Mouse (Mus musculus) neural tube, embryonic 14.5 days (tissue): ENCODE data around the gene Gm45261. TPM values are rescaled to one million over a fixed set of nuclear protein-coding genes. Genes with fewer than 3 reads are reported as not detected.

ENCODE experiments used
- ATAC-seq: fragments of 200-750 bp; cut with Nextera tagmentation; 2 replicates; pipeline ENCODE4 v1.8.0; 2017; ENCODE audit warnings: low read depth, mild to moderate bottlenecking, moderate TSS enrichment, moderate library complexity
- H3K27ac ChIP-seq: fragments of 300-500 bp; sonication (generic); 2 replicates; pipeline ENCODE4 v1.5.1; 2014; ENCODE audit warnings: low read depth, mild to moderate bottlenecking, control low read depth, low read length, moderate library complexity, mixed read lengths
- H3K27me3 ChIP-seq: fragments of 300-500 bp; sonication (generic); 2 replicates; pipeline ENCODE4 v1.6.1; 2014; ENCODE audit warnings: low read length; ENCODE audit not compliant: control insufficient read depth, insufficient read depth
- H3K36me3 ChIP-seq: fragments of 300-500 bp; sonication (generic); 2 replicates; pipeline ENCODE4 v1.6.1; 2014; ENCODE audit warnings: low read length, mixed read lengths; ENCODE audit not compliant: control insufficient read depth, insufficient read depth
- H3K4me1 ChIP-seq: fragments of 300-500 bp; sonication (generic); 2 replicates; pipeline ENCODE4 v1.6.1; 2014; ENCODE audit warnings: low read length; ENCODE audit not compliant: control insufficient read depth, insufficient read depth
- H3K4me2 ChIP-seq: fragments of 300-500 bp; sonication (generic); 2 replicates; pipeline ENCODE4 v1.6.1; 2014; ENCODE audit warnings: mild to moderate bottlenecking, low read depth, low read length, control low read depth
- H3K4me3 ChIP-seq: fragments of 300-500 bp; sonication (generic); 2 replicates; pipeline ENCODE4 v1.5.1; 2014; ENCODE audit warnings: low read depth, low read length, control low read depth, mixed read lengths
- H3K9ac ChIP-seq: fragments of 300-500 bp; sonication (generic); replicated peaks from 2 replicates; pipeline ENCODE4 v1.6.1; 2014; ENCODE audit warnings: low read depth, mild to moderate bottlenecking, control low read depth, low read length, mixed read lengths
- H3K9me3 ChIP-seq: fragments of 300-500 bp; sonication (generic); 2 replicates; pipeline ENCODE4 v1.6.1; 2016; ENCODE audit warnings: low read length; ENCODE audit not compliant: control insufficient read depth
- WGBS: fragments of 180-500 bp; shearing (Covaris S2); extraction: QIAGEN DNeasy Blood & Tissue Kit; methylation state at CpG from one replicate; pipeline ENCODE4 v1.1.7; 2014; 5-methylcytosine and 5-hydroxymethylcytosine counted together
- polyA plus RNA-seq: library from polyadenylated mRNA; unstranded; fragments of >200 nt; fragmentation: Nextera tagmentation; extraction: Ambion mirVana; gene quantifications from 2 replicates; pipeline ENCODE4 v1.2.1, GENCODE M21; 2014

The Gm45261 gene
- polyA plus RNA-seq, 1 experiment from 2014 or later = not detected

GRCm38 (mm10) chr1:80424666-80425065 lies 36.6 kb downstream of the Gm45261 start:
- no peak for ATAC-seq
- Histone ChIP-seq H3K4me1 (no peaks in the 10 kb centered on the region), H3K4me2 (no peak overlapping the region), H3K36me3 (no peaks in the 10 kb centered on the region), H3K27me3 (no peaks in the 10 kb centered on the region), H3K9me3 (no peaks in the 10 kb centered on the region), H3K27ac (no peak overlapping the region), H3K9ac (no peak overlapping the region), H3K4me3 (no peak overlapping the region)
- WGBS = 57% methylated on average over 1 of the region's 1 CpGs

GRCm38 (mm10) chr1:80418321-80419045 lies 42.8 kb downstream of the Gm45261 start:
- 93% methylated on average over 12 of the region's 12 CpGs for WGBS
- Histone ChIP-seq H3K27ac (no peak overlapping the region), H3K4me2 (no peak overlapping the region), H3K4me3 (no peak overlapping the region), H3K9ac (no peak overlapping the region), H3K27me3 (no peaks in the 10 kb centered on the region), H3K4me1 (no peaks in the 10 kb centered on the region), H3K9me3 (no peaks in the 10 kb centered on the region), H3K36me3 (no peaks in the 10 kb centered on the region)
- no peak for ATAC-seq

DNA sequence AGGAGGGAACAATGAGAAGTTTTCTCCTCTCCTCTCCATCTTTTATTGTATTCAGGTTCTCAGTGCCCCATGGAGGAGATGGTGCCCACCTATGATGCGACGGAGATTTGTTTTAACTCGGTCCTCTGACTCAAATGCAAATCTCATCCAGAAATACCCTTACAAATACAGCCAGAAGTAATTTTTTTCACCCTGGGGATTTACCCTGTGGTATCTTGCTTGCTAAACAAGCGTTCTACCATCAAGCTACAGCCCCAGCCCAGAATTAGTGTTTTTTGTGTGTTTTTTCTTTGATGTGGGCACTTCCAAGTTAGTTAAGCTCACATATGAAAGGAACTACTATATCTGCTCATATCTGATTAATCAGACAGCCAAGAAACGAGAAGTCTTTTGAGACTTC lies 44.9 kb downstream of the Gm45261 start:
- Histone ChIP-seq H3K27me3 (no peaks in the 10 kb centered on the region), H3K9ac (no peak overlapping the region), H3K27ac (no peak overlapping the region), H3K36me3 (no peaks in the 10 kb centered on the region), H3K4me1 (no peaks in the 10 kb centered on the region), H3K9me3 (no peaks in the 10 kb centered on the region), H3K4me3 (no peak overlapping the region), H3K4me2 (no peak overlapping the region)
- no peak for ATAC-seq
- 86% methylated on average over 5 of the region's 5 CpGs for WGBS

GRCm38 (mm10) chr1:80412521-80412920 lies 48.7 kb downstream of the Gm45261 start:
- H3K4me3 ChIP-seq = no peak overlapping the region
- ATAC-seq = no peak
- H3K4me2 ChIP-seq = no peak overlapping the region
- H3K4me1 ChIP-seq = no peaks in the 10 kb centered on the region
- H3K27ac ChIP-seq = no peak overlapping the region
- no peak overlapping the region for H3K9ac ChIP-seq
- no peaks in the 10 kb centered on the region for H3K27me3 ChIP-seq
- H3K36me3 ChIP-seq = no peaks in the 10 kb centered on the region
- WGBS = 92% methylated on average over 2 of the region's 2 CpGs
- H3K9me3 ChIP-seq = no peaks in the 10 kb centered on the region

DNA sequence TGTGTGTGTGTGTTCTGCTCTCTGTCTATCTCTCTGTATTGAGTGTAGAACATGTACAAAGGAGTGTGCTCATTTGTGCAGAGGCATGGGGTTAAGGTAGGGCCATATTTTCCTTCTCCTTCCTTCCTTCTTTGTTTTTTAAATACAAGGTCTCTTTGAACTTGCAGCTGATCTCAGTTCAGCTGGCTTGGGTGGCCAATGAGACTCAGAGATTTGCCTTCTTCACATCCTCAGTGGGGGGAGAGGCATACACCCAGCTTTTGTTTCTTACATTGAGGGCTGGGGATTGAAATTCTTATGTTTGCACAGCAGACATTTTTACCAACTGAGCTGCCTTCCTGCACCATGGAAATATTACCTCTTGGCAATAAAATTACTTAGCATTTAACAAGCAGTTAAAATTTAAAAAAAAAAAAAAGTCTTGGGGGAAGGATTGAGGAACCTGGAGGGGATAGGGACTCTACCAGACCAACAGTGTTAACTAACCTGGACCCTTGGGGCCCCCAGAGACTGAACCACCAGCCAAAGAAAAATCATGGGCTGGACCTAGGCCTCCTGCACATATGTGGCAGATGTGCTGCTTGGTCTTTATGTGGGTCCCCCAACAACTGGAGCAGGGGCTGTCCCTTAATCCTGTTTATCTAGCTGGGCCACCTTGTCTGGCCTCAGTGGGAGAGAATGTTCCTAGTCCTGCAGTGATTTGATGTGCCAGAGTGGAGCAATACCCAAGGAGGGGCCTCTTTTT lies 50.8 kb downstream of the Gm45261 start:
- no peaks in the 10 kb centered on the region for H3K4me1 ChIP-seq
- H3K36me3 ChIP-seq = no peaks in the 10 kb centered on the region
- no peak overlapping the region for H3K27ac ChIP-seq
- H3K9ac ChIP-seq = no peak overlapping the region
- ATAC-seq = no peak
- H3K27me3 ChIP-seq = no peaks in the 10 kb centered on the region
- no peak overlapping the region for H3K4me3 ChIP-seq
- no peak overlapping the region for H3K4me2 ChIP-seq
- no peaks in the 10 kb centered on the region for H3K9me3 ChIP-seq

DNA sequence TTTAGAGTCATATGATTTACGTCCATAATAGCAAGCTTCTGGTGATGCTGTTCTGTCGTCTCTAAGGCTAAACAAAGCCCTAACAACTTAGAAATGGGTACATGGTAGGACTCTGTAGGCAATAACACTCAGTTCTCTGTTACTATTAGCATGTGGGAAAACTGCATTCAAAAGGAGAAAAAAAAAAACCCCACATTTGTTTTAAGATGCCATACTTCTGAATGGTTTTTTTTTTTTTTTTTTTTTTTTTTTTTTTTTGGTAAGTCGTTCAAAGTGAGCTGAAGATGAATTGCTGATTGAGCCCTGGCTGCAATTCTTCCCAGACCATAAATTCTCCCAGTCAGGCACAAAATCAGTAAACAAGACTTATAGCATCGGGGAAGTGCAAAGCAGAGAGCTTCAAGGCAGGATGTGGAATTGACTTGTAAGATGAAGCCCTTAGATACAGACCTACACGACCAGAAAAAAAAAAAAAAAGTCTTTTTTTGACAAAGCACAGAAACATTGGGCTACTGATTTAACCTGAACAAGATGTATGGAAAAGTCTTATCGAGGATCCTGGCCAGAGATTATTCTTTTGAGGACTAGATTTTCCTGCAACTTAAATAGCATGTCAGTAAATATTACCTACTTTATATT lies 51.7 kb downstream of the Gm45261 start:
- Histone ChIP-seq H3K27ac (no peak overlapping the region), H3K4me3 (no peak overlapping the region), H3K9me3 (no peaks in the 10 kb centered on the region), H3K4me1 (no peaks in the 10 kb centered on the region), H3K9ac (no peak overlapping the region), H3K36me3 (no peaks in the 10 kb centered on the region), H3K27me3 (no peaks in the 10 kb centered on the region), H3K4me2 (no peak overlapping the region)
- ATAC-seq = 0 out of 2 replicates have a peak, but pooled peaks have one; percentile 28
- WGBS = 28% methylated on average over 6 of the region's 6 CpGs

DNA sequence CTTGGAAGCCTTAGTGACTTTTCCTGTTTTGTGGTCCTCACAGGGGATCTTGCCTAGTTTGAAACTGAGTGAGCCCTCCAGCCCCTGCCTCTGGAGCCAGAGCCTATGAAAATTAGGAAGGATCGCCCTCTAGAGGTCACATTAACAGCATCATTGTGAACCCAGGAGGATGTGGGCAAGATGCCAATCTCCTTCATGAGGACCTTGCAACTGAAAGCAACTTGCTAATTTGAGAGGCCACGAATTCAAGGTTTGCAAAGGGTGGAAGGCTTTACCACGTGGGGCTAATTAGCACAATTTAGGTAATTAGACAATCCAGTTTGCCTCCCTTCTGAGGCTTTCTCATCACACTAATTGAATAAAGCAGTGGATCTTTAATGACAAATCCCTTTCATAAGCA lies 52.7 kb downstream of the Gm45261 start:
- Histone ChIP-seq H3K27me3 (no peaks in the 10 kb centered on the region), H3K27ac (no peak overlapping the region), H3K4me3 (no peak overlapping the region), H3K4me2 (no peak overlapping the region), H3K9me3 (no peaks in the 10 kb centered on the region), H3K4me1 (no peaks in the 10 kb centered on the region), H3K36me3 (no peaks in the 10 kb centered on the region), H3K9ac (no peak overlapping the region)
- WGBS = 1% methylated on average over 3 of the region's 3 CpGs
- ATAC-seq = peak; percentile 76

GRCm38 (mm10) chr1:80404196-80404595 lies 57.1 kb downstream of the Gm45261 start:
- ATAC-seq = no peak
- no peak overlapping the region for H3K4me2 ChIP-seq
- no peaks in the 10 kb centered on the region for H3K27me3 ChIP-seq
- no peaks in the 10 kb centered on the region for H3K4me1 ChIP-seq
- no peak overlapping the region for H3K4me3 ChIP-seq
- WGBS = 84% methylated on average over 3 of the region's 3 CpGs
- H3K36me3 ChIP-seq = no peaks in the 10 kb centered on the region
- H3K9me3 ChIP-seq = no peaks in the 10 kb centered on the region
- H3K27ac ChIP-seq = no peak overlapping the region
- no peak overlapping the region for H3K9ac ChIP-seq

- H3K4me1 ChIP-seq = no peaks in the 10 kb centered on the region
- H3K9me3 ChIP-seq = no peaks in the 10 kb centered on the region
- no peaks in the 10 kb centered on the region for H3K27me3 ChIP-seq
- H3K4me2 ChIP-seq = no peak overlapping the region
- no peak for ATAC-seq
- no peaks in the 10 kb centered on the region for H3K36me3 ChIP-seq
- no peak overlapping the region for H3K27ac ChIP-seq
- H3K4me3 ChIP-seq = no peak overlapping the region
- WGBS = 50% methylated on average over 3 of the region's 3 CpGs
- no peak overlapping the region for H3K9ac ChIP-seq
Measured at GRCm38 (mm10) chr1:80403366-80403893, 57.8 kb downstream of the Gm45261 start.
